Mouse (Mus musculus) neural tube, embryonic 14.5 days (tissue): ENCODE data around the gene 1700034J05Rik. TPM values are rescaled to one million over a fixed set of nuclear protein-coding genes. Genes with fewer than 3 reads are reported as not detected.

Experiments
- ATAC-seq: fragments of 200-750 bp; cut with Nextera tagmentation; 2 replicates; pipeline ENCODE4 v1.8.0; 2017; ENCODE audit warnings: low read depth, mild to moderate bottlenecking, moderate TSS enrichment, moderate library complexity
- H3K27ac ChIP-seq: fragments of 300-500 bp; sonication (generic); 2 replicates; pipeline ENCODE4 v1.5.1; 2014; ENCODE audit warnings: low read depth, mild to moderate bottlenecking, control low read depth, low read length, moderate library complexity, mixed read lengths
- H3K27me3 ChIP-seq: fragments of 300-500 bp; sonication (generic); 2 replicates; pipeline ENCODE4 v1.6.1; 2014; ENCODE audit warnings: low read length; ENCODE audit not compliant: control insufficient read depth, insufficient read depth
- H3K36me3 ChIP-seq: fragments of 300-500 bp; sonication (generic); 2 replicates; pipeline ENCODE4 v1.6.1; 2014; ENCODE audit warnings: low read length, mixed read lengths; ENCODE audit not compliant: control insufficient read depth, insufficient read depth
- H3K4me1 ChIP-seq: fragments of 300-500 bp; sonication (generic); 2 replicates; pipeline ENCODE4 v1.6.1; 2014; ENCODE audit warnings: low read length; ENCODE audit not compliant: control insufficient read depth, insufficient read depth
- H3K4me2 ChIP-seq: fragments of 300-500 bp; sonication (generic); 2 replicates; pipeline ENCODE4 v1.6.1; 2014; ENCODE audit warnings: mild to moderate bottlenecking, low read depth, low read length, control low read depth
- H3K4me3 ChIP-seq: fragments of 300-500 bp; sonication (generic); 2 replicates; pipeline ENCODE4 v1.5.1; 2014; ENCODE audit warnings: low read depth, low read length, control low read depth, mixed read lengths
- H3K9ac ChIP-seq: fragments of 300-500 bp; sonication (generic); replicated peaks from 2 replicates; pipeline ENCODE4 v1.6.1; 2014; ENCODE audit warnings: low read depth, mild to moderate bottlenecking, control low read depth, low read length, mixed read lengths
- H3K9me3 ChIP-seq: fragments of 300-500 bp; sonication (generic); 2 replicates; pipeline ENCODE4 v1.6.1; 2016; ENCODE audit warnings: low read length; ENCODE audit not compliant: control insufficient read depth
- WGBS: fragments of 180-500 bp; shearing (Covaris S2); extraction: QIAGEN DNeasy Blood & Tissue Kit; methylation state at CpG from one replicate; pipeline ENCODE4 v1.1.7; 2014; 5-methylcytosine and 5-hydroxymethylcytosine counted together
- polyA plus RNA-seq: library from polyadenylated mRNA; unstranded; fragments of >200 nt; fragmentation: Nextera tagmentation; extraction: Ambion mirVana; gene quantifications from 2 replicates; pipeline ENCODE4 v1.2.1, GENCODE M21; 2014

The 1700034J05Rik gene
- polyA plus RNA-seq, 1 experiment from 2014 or later = 0.12 TPM

DNA sequence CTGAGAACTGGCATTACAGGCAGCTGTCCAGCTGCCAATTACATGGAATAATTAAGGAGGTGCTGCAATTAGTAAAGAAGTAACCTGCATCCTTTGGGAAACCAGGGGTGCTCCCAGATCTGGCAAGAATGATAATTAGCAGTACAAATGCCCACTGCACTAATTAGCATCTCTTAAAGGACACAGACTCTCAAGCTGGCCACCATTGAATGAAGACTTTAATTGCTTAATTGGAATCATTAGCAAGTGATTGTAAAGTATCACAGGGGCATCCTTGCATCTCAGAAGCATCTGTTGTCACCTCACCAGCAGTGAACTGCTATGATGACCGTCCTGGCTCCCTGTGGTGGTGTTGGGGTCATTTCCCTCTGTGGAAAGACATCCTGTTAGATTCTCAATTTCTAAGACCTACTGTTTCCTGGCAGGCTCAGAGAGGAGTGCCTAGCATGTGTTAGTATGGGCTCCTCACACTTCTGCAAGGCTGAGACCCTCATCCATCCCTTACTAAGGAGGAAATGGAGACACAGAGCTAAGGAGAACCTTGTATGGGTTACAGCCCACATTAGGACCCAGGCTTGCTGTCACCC lies 27.1 kb upstream of the 1700034J05Rik start:
- H3K36me3 ChIP-seq = no peaks in the 10 kb centered on the region
- H3K4me1 ChIP-seq = no peaks in the 10 kb centered on the region
- no peak; the same call in 1 of the 2 replicates for ATAC-seq
- no peaks in the 10 kb centered on the region for H3K9me3 ChIP-seq
- no peak overlapping the region for H3K9ac ChIP-seq
- H3K27me3 ChIP-seq = no peaks in the 10 kb centered on the region
- no peak overlapping the region for H3K27ac ChIP-seq
- H3K4me3 ChIP-seq = no peak overlapping the region
- H3K4me2 ChIP-seq = no peak overlapping the region
- WGBS = 13% methylated on average over 1 of the region's 1 CpGs

- 37% methylated on average over 3 of the region's 3 CpGs for WGBS
- ATAC-seq = no peak
- Histone ChIP-seq H3K4me3 (no peak overlapping the region), H3K27ac (no peak overlapping the region), H3K4me1 (no peaks in the 10 kb centered on the region), H3K4me2 (no peak overlapping the region), H3K36me3 (no peaks in the 10 kb centered on the region), H3K27me3 (no peaks in the 10 kb centered on the region), H3K9me3 (no peaks in the 10 kb centered on the region), H3K9ac (no peak overlapping the region)
Observed at GRCm38 (mm10) chr6:146979953-146980352, 25.7 kb upstream of the 1700034J05Rik start.

DNA sequence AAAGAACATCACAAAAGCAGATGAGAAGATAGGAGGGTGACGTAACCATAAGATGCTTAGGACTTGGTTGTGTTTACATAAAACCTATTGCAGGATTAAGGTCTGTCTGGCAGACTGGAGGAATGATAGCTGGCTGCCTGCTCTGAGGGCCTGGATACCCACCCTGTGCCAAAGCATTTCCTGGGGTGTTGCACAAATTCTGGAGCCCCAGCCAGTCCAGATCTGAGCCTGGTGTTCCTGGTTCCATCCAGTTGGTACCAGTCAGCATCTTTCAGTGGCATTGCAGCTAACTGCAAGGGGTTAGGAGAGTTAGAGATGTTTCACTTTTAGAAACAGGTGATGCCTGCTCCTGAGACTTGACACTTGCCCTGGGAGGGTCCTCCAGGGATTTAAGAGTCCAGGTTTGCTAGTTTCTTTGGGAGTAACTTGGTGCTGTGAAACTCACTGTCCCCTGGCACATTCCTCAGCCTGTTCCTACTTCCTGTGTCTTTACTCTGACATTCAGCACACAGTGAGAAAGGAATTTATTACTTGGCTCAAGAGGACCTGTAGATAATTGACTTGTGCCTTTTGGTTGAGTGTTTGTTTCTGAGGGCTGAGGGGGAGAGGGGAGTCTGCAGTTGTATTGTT lies 25.0 kb upstream of the 1700034J05Rik start:
- no peak overlapping the region for H3K27ac ChIP-seq
- no peak overlapping the region for H3K4me3 ChIP-seq
- no peaks in the 10 kb centered on the region for H3K27me3 ChIP-seq
- no peak for ATAC-seq
- H3K36me3 ChIP-seq = no peaks in the 10 kb centered on the region
- no peak overlapping the region for H3K9ac ChIP-seq
- WGBS = 74% methylated on average over 1 of the region's 1 CpGs
- no peaks in the 10 kb centered on the region for H3K4me1 ChIP-seq
- no peak overlapping the region for H3K4me2 ChIP-seq
- no peaks in the 10 kb centered on the region for H3K9me3 ChIP-seq

- Histone ChIP-seq H3K36me3 (no peaks in the 10 kb centered on the region), H3K27me3 (no peaks in the 10 kb centered on the region), H3K27ac (no peak overlapping the region), H3K4me1 (no peaks in the 10 kb centered on the region), H3K9me3 (no peaks in the 10 kb centered on the region), H3K4me3 (no peak overlapping the region), H3K4me2 (no peak overlapping the region), H3K9ac (no peak overlapping the region)
- 57% methylated on average over 5 of the region's 5 CpGs for WGBS
- ATAC-seq = no peak
Observed at GRCm38 (mm10) chr6:146978691-146979114, 24.5 kb upstream of the 1700034J05Rik start.

DNA sequence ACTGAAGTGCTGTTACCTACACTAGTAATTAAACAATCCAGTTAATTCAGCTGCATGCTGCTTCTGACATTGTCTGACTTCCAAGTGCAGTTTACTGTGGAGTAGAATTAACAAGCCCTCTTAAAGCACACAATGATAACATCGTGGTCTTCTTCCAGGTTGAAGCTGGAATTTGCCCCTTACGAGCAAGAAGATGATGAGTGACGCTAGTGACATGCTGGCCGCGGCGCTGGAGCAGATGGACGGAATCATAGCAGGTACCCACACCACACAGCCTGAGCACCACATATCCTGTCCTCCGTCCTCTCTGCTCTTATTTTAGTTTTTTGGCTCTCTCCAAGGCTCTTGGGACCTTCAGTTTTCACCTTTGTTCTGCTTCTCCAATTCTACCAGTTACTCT lies 22.2 kb upstream of the 1700034J05Rik start:
- no peak overlapping the region for H3K27ac ChIP-seq
- ATAC-seq = no peak
- H3K9me3 ChIP-seq = no peaks in the 10 kb centered on the region
- no peaks in the 10 kb centered on the region for H3K4me1 ChIP-seq
- no peaks in the 10 kb centered on the region for H3K36me3 ChIP-seq
- no peak overlapping the region for H3K9ac ChIP-seq
- H3K4me2 ChIP-seq = no peak overlapping the region
- 83% methylated on average over 8 of the region's 8 CpGs for WGBS
- H3K4me3 ChIP-seq = no peak overlapping the region
- H3K27me3 ChIP-seq = no peaks in the 10 kb centered on the region

DNA sequence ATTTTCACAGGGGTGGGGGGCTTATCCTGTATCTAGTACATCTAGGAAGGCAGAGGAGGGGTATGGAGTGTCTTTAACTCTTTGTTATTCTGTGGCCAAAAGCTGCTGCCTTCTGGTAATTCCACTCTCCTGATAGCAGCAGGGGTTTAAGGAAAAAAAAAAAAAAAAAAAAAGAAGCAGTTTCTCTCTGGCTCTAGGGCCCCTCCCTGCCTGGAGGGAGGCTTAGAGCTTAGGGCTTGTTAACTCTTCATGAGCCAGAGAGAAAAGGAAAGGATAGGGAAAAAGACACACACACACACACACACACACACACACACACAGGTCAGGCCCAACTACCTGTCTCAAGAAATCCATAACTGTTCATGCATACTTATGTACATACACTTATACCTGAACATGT lies 19.6 kb upstream of the 1700034J05Rik start:
- Histone ChIP-seq H3K9me3 (no peaks in the 10 kb centered on the region), H3K9ac (no peak overlapping the region), H3K27ac (no peak overlapping the region), H3K4me3 (no peak overlapping the region), H3K4me2 (no peak overlapping the region), H3K36me3 (no peaks in the 10 kb centered on the region), H3K27me3 (no peaks in the 10 kb centered on the region), H3K4me1 (no peaks in the 10 kb centered on the region)
- no peak for ATAC-seq

- whole genome bisulfite sequencing = 71% methylated on average over 2 of the region's 2 CpGs
- no peak overlapping the region for H3K4me3 ChIP-seq
- no peak overlapping the region for H3K4me2 ChIP-seq
- H3K36me3 ChIP-seq = no peaks in the 10 kb centered on the region
- no peak overlapping the region for H3K9ac ChIP-seq
- no peaks in the 10 kb centered on the region for H3K27me3 ChIP-seq
- ATAC-seq = no peak
- no peaks in the 10 kb centered on the region for H3K9me3 ChIP-seq
- no peaks in the 10 kb centered on the region for H3K4me1 ChIP-seq
- no peak overlapping the region for H3K27ac ChIP-seq
Observed at GRCm38 (mm10) chr6:146973406-146973805, 19.2 kb upstream of the 1700034J05Rik start.

DNA sequence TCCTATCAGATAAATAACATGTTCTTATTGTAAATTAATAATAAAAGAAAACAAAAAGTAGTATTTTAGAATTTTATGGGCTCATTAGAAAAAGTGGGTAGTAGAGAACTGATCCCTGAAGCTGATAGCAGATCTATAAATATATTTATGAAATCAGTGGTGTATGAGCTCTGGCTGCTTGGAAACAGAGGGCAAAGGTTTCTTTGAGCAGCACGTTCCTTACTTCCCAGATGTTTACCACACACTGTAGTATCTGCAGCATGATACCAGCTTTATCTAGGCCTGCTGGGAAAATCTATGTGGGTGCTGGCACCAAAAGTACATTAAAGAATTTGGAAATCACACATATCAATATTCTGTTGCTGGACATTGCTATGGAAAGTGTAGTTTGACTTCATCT lies 18.5 kb upstream of the 1700034J05Rik start:
- ATAC-seq = no peak
- Histone ChIP-seq H3K4me2 (no peak overlapping the region), H3K9me3 (no peaks in the 10 kb centered on the region), H3K27ac (no peak overlapping the region), H3K4me1 (no peaks in the 10 kb centered on the region), H3K9ac (no peak overlapping the region), H3K36me3 (no peaks in the 10 kb centered on the region), H3K4me3 (no peak overlapping the region), H3K27me3 (no peaks in the 10 kb centered on the region)
- 81% methylated on average over 1 of the region's 1 CpGs for WGBS

DNA sequence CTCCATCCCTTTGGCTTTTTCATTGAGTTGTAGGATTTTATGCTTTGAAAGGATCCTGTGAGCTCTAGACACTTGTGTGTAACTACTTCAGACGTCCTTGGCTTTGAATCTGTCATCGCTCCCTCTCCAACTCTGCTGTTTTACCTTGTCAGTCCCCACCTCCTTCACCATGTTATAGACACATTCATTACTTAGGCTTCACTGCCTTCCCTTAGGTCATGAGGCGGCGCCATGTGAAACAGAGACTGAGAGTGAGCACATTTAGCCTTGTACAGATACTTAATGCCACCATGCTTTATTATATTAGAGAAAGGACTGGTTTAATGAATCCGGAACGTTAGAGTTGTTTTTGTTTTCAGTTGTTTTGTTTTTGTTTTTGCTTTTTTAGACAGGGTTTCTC lies 17.8 kb upstream of the 1700034J05Rik start:
- 70% methylated on average over 6 of the region's 6 CpGs for WGBS
- H3K4me1 ChIP-seq = no peaks in the 10 kb centered on the region
- no peaks in the 10 kb centered on the region for H3K36me3 ChIP-seq
- no peak overlapping the region for H3K27ac ChIP-seq
- H3K9me3 ChIP-seq = no peaks in the 10 kb centered on the region
- no peak for ATAC-seq
- no peaks in the 10 kb centered on the region for H3K27me3 ChIP-seq
- H3K4me3 ChIP-seq = no peak overlapping the region
- H3K4me2 ChIP-seq = no peak overlapping the region
- no peak overlapping the region for H3K9ac ChIP-seq
